Mouse (Mus musculus) T-helper 17 cell (primary cell): ENCODE measurements around the gene Dnajb11.

Experiments used
- in situ Hi-C, 2 experiments: fragments of 300-600 bp; cut with MboI, MseI; formaldehyde crosslinking; loops; 1 replicate in 1 of 2; 2 replicates in 1 of 2; pipeline ENCODE4 v1.15.1; 2025; ENCODE audit warnings: high pct_unique_total_duplicates in 2 of 2

The Dnajb11 gene

GRCm38 (mm10) chr16:22921761-22922160 is 64.1 kb downstream of the Dnajb11 start:
- in situ Hi-C loops = no loop called here

DNA sequence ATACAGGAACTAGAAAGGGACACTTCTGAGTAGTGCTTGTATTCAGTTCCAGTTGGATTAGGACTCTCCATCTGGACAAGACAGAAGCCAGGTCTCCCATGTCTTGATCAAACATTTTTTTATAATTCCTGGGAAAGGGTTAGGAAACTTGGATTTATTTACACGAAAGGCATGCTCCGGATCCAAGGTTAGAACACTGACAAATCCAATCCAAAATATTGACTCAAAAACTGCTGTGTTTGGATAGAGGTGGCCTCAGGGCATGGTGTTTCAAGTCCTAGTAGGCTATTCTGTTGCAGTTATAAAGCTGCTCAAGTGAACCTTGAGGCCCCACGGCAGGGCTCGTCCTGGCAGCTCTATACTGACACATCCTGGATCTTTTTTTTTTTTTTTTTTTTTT is 64.8 kb downstream of the Dnajb11 start:
- in situ Hi-C loops = no loop called here
